Mouse (Mus musculus): ENCODE data around the gene Espl1.

DNA sequence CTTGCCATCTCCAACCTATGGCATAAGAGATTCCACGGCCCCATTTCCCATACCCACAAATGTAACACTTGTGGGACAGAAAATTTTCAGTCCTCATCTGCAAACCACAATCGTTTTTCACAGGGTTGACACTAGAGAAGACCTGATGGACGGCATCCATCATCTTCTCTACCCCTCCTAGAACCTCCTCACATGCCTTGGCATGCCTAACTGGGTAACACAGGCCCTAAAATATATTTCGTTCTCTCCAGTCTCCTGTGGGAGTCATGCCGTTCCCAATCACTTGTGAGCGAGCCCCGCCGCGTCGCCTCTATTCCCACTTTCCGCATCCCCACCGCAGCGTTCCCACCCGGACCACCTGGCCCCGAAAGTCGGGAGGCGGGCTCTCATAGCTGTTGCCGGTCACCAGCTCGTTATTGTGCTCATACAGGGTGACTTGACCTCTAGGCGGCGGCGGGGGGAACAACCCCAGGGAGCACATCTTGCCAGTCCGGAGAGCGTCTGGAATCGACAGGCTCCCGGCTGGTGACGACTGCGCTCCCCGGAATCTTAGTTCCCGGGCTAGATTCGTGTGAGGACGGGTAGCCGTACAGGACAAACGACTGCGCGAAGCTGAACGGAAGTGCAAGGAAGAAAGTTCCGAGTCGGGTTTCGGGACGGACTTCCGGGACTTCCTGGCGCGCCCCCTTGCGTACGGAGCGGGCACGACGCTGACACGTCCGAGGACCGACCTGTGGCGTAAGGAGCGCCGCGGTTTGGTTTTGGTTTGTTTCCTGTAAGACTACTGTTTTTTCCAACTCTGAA lies 54.3 kb downstream of the Espl1 start, which contains the start of gene Aaas:
- TF ChIP-seq POLR2A (IDR thresholded peaks at IDR 0.05; ENCODE audit: extremely low read depth, insufficient read depth, low read length) (peak; percentile 69; the same call in 1 of the 2 replicates), CTCF (IDR thresholded peaks at IDR 0.05; ENCODE audit: low read depth, low read length) (peak; percentile 89)

Data from liver, adult 2 months (tissue).